Mouse (Mus musculus) common myeloid progenitor, adult 5-6 weeks (primary cell): Measurements from ENCODE around the gene Fam189a2. TPM values are rescaled to one million over a fixed set of nuclear protein-coding genes. Genes with fewer than 3 reads are reported as not detected.

Experiments used
- ATAC-seq: replicated peaks from 2 replicates; pipeline ENCODE4 v1.8.0; 2016; ENCODE audit warnings: low read depth, mild to moderate bottlenecking, moderate TSS enrichment, inconsistent platforms; ENCODE audit not compliant: poor library complexity, severe bottlenecking
- total RNA-seq: library from RNA; stranded (forward); fragments of 200-1000, 187-1606 nt; gene quantifications from 2 replicates; pipeline ENCODE4 v1.2.3, GENCODE M21; 2017

The Fam189a2 gene
- total RNA-seq, 1 experiment from 2014 or later, result not detected

GRCm38 (mm10) chr19:24029616-24030510 lies 956 bp downstream of the Fam189a2 start:
- ATAC-seq, result 0 out of 2 replicates have a peak, but pooled peaks have one; percentile 32

DNA sequence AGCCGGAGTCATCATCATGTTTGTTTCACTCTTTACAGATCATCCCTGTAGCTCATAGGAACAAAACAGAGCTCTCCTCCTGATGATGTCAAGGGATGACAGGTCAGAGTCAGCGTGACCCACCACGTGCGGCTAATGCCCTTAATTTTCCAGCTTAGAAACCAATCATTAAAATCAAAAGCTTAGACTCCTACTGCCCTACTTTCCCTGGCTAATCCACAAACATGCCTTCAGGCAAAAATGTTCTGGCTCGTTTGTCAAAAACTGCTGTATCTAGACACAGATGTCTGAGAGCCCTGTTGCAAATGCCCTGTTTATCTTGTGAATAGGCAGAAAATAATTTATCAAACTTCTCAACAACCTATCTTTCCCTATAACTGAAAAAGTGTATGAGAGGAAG lies 4.9 kb downstream of the Fam189a2 start:
- ATAC-seq, result no peak

- ATAC-seq, result no peak
Measured at GRCm38 (mm10) chr19:24024667-24025066, 6.2 kb downstream of the Fam189a2 start.

DNA sequence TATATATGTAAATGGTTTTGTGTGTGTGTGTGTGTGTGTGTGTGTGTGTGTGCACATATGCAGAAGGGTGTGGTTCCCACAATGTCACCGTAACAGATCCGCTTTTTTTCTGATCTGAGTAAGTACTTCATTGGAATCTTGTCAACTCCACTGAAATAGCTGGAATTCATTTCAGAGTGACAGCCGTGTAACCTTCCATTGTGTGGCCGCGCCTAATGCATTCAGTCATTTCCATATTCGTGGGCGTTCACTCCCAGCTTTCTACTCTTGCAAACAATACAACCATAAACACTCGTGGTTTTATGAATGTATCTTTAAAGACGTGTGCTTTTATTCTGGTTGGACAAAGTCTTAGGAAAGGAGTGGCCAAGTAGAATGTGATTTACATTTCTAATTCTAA lies 6.7 kb downstream of the Fam189a2 start:
- no peak for ATAC-seq

DNA sequence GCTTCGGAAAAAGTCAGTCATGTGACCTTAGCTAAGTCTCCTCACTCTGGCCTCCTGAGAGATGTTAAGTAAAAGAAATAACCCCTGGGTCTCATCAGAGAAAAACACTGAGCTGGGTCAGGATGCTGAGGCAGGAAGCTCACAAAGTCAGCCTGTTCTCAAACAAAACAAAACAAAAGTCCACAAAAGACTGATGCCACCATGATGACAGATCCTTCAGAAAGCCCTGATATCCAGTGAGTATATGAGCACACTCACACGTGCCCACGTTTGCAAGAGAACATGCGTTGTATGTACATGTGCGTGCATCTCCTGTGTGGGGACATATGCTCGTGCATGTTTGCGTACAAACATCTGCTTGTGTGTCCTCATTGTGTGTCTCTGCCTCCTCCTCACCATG lies 7.5 kb downstream of the Fam189a2 start:
- no peak for ATAC-seq

DNA sequence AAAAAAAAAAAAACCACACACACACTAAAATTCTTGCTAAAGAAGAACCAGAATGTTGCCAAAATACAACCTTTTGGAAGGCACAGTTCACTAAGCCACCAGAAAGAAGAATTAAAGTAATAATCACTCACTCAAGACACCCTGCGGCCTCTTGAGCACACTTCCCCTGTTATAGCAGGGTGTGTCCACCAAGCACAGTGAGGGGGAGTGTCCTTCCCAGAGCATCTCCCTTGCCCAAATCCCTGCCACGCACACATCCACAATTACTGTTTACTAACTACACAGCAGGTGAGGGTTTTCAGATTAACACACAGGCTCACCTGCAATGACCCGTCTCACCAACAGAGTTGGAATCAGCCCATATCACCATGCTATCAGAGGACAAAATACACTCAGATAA lies 8.0 kb downstream of the Fam189a2 start:
- no peak for ATAC-seq

- peak; percentile 63 for ATAC-seq
Measured at GRCm38 (mm10) chr19:24022301-24022700, 8.5 kb downstream of the Fam189a2 start.

GRCm38 (mm10) chr19:24020736-24021135 lies 10.1 kb downstream of the Fam189a2 start:
- ATAC-seq, result no peak

- no peak for ATAC-seq
Measured at GRCm38 (mm10) chr19:24019609-24020008, 11.2 kb downstream of the Fam189a2 start.

DNA sequence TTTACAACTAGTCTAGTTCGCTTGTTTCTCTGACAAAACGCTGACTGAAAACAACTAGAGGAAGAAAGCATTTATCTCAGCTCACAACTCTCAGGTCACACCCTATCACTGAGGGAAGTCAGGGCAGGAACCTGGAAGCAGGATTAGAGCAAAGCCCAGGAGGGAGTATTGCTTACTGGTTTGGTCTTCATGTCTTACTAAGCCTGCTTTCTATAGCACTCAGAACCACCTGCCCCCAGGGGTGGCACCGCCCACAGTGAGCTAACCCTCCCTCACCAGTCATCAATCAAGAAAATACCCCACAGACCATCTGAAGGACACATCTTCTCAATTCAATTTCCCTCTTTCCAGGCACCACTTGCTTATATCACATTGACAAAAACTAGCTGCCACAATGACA lies 12.4 kb downstream of the Fam189a2 start:
- no peak for ATAC-seq

GRCm38 (mm10) chr19:24017892-24018291 lies 12.9 kb downstream of the Fam189a2 start:
- ATAC-seq, result no peak

- ATAC-seq, result no peak
Measured at GRCm38 (mm10) chr19:24017427-24017826, 13.4 kb downstream of the Fam189a2 start.

DNA sequence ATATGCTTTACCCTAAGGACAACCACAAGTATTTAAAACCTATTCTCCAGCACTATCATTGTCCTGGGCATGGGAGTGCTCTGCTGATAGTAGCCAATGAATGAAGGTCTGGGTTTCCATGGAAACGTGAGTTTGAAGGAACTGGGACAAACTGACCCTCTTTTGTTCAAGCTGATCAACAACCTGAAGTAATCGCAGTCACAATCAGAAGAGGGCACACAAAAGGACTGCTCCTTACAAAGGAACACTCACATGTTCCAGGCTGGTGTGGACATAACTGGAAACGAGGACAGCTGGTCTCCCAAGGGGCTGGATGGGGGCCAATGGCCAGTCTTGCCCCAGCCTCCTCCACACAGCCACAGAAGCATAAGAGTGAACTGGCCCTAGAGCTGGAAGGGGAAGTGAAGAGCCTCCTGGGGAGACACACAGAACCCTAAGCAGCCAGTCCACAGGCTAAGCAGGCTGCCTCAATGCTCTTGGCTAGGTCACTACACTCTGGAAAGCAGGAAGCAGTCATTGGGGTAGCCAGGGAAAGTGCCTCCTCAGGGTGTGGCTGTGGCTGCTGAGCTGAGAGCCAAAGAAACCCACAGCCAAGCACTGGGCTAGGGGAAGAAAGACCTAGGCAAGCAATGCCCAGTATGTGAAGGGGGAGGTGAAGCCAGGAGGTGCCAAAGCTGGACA lies 14.0 kb downstream of the Fam189a2 start:
- ATAC-seq, result peak; percentile 45; the same call in 1 of the 2 replicates

GRCm38 (mm10) chr19:24013241-24013640 lies 17.6 kb downstream of the Fam189a2 start:
- no peak for ATAC-seq

GRCm38 (mm10) chr19:24012479-24012878 lies 18.3 kb downstream of the Fam189a2 start:
- no peak for ATAC-seq

DNA sequence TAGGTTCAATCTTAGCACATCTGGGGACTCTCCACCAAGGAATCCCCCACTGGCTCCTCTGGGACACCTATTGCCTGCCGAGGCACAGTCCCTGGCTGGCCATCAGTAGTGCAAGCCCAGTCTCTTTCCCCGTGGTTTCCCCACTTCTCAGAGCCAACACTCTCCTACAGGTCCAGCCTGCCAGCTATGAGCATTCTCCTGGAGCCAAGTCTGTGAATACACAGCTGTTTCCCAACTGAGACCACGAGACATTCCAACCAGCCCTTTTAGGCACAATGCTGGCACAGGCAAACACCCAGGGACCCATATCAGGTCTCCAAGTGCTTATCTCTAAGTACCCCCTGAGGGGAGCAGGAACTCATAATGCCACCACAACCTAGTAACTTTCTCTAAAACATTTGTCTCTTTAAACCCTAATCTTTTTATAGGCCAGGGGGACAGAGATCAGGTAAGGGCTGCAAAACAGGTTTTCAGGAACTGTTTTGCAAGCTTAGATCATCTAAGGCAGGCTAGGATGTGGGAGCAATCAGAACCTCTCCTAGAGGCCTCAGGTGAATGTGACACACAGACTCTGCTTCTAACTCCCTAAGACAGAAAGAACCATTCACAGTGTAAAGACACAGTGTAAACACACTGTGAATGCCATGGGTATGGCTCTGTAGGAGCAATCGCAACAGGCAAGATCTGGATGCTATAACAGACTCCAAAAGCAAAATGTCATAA lies 23.0 kb downstream of the Fam189a2 start:
- ATAC-seq, result no peak

GRCm38 (mm10) chr19:24007002-24007637 lies 23.7 kb downstream of the Fam189a2 start:
- ATAC-seq, result no peak

DNA sequence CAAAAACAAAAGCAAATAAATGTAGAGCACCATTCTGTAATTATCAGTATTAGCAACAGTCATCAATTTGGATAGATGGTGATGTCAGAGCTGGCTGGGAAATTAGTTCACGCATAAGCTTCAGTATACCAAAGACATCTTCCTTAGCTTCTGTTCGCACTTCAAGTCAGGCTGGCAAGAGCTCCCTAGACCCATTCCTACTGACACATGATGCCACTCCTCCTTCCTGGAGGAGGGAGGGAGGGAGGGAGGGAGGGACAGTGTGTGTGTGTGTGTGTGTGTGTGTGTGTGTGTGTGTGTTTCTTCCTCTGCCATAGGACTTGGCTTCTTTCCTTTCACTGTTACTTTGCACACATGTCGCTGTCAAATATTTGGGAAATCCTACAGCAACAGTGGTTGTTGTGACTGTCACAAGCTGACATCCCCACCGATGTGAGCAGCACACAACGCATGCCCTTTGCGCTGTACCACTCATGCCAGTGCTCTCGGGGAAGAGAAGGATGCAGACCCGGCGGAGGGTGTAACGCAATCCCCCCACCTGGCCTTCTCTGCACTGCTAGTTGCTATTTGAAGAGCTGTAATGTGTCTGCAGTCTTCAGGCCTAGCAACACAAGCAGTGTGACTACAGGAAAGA lies 34.9 kb downstream of the Fam189a2 start:
- ATAC-seq, result no peak

- no peak for ATAC-seq
Measured at GRCm38 (mm10) chr19:23988166-23988565, 42.7 kb downstream of the Fam189a2 start.

GRCm38 (mm10) chr19:23987291-23987690 lies 43.5 kb downstream of the Fam189a2 start:
- no peak for ATAC-seq
